Mouse (Mus musculus) testis, postnatal 14 days (tissue): ENCODE measurements around the gene Ppp1r2.

ENCODE experiments used
- DNase-seq: peaks from one replicate; pipeline ENCODE4 v3.0.0; 2021; ENCODE audit warnings: low spot score

Gene Ppp1r2

GRCm38 (mm10) chr16:31233541-31234339, 41.3 kb downstream of the Ppp1r2 start:
- peak; percentile 46 for DNase-seq

DNA sequence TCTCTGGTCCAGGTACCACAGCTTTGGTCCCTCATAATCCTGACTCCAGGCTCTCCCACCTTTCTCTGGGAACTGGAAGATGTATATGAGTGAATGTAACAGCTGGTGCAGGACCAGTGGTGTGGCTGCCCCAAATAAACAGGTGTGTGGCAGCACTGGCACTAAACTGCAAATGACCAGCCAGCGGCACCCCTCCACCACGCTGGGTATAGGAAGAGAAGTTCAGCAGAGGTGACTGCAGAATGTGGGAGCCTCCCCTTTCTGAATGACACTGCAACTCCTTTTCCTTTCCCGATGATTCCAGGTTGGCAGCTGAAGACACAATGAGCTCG, 41.9 kb downstream of the Ppp1r2 start:
- no peak for DNase-seq

DNA sequence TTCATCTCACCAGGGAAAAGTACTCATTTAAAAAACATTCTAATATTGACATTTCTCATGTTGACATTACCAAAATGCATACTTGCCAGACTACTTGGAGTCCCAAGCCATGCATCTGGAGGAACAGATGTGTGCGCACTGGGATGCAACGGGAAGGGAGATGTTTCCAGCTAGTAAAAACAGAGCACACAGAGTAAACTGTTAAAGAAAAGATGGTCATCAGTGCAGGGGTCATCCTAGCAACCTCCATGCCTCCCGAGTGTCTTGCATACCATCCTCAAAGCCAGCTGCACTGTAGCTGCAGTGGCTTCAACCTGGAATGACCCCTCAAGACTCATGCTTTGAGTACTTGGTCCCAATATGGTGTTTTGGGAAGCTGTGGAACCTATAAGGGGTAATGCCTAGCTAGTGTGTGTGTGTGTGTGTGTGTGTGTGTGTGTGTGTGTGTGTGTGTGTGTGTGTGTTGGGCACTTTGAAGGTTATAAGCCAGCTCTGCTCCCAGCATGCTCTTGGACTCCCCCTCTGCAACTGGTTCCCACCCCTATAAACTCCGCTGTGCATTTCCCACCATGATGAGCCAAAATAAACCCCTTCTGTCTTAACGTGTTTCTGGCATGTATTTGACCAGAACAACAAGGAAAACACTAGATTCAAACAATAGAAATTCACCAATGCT, 42.4 kb downstream of the Ppp1r2 start:
- no peak for DNase-seq

DNA sequence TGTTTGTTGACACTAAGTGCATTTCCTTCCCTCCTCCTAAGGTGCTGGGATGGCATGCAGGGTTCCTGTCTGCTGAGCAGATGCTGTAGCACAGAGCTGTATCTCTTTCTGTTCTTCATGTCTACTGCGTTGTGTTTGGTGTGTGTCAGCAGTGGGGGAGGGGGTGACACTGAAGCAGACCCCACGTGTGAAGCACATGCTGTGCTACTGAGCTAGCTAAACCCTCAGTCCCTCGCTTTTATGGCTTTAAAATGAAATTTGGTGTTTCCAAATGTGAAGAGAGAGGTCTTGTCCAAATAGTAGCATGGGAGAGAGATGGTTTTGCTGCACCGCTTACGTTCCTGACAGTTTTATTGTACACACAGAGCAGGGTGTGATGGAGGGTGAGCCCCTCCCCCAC, 43.5 kb downstream of the Ppp1r2 start:
- no peak for DNase-seq

DNA sequence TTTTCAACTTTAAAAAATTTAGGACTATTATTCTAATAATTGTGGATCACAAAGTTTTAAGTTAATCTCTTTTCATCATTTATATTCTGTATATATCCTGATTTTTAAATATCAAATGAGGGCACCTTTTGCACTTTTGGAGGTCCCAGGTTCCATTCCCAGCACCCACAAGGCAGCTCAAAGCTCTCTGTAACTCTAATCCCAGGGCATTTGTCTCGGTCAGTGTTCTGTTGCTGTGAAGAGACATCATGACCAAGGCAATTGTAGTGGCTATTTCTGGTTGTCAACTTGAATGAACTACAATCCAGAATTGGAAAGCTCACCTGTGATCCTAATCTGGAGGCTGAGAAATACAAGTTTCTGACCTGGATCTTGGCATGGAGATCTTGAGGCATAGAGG, 47.3 kb downstream of the Ppp1r2 start:
- no peak for DNase-seq

- DNase-seq: no peak
Observed at GRCm38 (mm10) chr16:31215271-31215670, 59.8 kb downstream of the Ppp1r2 start.

DNA sequence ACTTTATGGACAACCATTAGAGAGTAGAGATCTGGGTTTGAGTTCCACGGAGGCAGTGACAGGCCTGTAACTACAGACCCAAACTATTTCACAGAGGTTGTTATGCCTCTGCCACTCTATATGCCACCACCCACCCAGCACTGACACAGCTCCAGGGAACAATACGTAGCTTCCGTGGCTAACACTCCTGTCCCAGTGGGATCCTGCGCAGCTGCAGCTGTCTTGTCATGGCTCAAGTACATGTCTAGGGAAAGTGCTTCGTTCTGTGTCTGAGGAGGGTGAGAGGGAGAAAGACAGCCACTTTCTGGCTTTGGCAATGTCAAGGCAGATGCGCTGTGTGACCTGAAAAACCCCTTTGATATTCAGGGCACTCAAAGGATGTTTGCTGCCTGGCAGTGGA, 61.6 kb downstream of the Ppp1r2 start:
- no peak for DNase-seq

DNA sequence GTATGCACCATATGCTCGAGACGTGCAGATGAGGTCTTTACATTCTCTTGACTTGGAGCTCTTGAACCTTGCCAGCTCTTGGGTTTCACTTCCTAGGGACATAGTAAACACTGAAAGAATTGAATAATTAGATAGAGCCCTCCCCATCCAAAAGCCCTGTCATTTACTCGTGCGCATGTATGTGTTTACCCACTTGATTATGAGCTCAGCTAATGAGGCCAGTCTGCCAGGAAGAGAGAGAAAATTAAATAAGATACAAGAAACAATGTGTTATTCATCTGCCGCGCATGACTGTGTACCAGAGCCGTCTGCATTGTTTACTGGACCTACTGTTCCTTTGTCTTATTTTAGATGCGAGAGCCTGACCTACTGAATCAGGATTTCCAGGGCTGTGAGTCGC, 63.6 kb downstream of the Ppp1r2 start:
- DNase-seq: no peak

- no peak for DNase-seq
Observed at GRCm38 (mm10) chr16:31210453-31210852, 64.6 kb downstream of the Ppp1r2 start.

- no peak for DNase-seq
Observed at GRCm38 (mm10) chr16:31209911-31210310, 65.2 kb downstream of the Ppp1r2 start.

DNA sequence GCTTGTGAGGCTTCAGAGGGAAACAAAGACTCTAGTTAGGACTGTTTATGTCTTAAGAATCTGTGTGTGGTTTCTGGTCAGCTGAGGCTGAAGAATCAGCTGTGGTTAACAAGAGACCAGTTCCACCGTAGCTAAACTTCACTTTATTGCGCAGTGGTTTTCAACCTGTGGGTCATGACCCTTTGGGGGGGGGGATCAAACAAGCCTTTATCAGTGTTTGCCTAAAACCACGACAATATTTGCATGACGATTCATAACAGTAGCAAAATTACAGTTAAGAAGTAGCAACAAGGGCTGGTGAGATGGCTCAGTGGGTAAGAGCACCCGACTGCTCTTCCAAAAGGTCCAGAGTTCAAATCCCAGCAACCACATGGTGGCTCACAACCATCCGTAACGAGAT, 69.4 kb downstream of the Ppp1r2 start:
- DNase-seq: no peak

DNA sequence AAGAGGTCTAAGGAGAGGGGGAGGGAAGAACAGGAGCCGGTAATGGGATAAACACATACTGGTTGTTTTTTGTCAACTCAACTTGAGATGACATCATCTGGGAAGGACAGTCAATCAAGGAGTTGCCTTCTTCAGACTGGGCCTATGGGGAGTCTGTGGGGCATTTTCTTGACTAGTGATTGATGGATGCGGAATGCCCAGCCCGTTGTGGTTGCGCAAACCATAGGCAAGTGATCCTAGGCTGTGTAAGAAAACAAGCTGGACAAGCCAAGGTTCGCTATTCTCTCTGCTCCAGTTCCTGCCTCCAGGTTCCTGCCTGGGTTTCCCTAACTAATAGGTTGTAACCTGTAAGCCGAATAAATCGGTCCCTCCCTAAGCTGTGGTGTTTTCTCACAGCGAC, 69.9 kb downstream of the Ppp1r2 start:
- no peak for DNase-seq

GRCm38 (mm10) chr16:31204216-31204615, 70.9 kb downstream of the Ppp1r2 start:
- DNase-seq: no peak

DNA sequence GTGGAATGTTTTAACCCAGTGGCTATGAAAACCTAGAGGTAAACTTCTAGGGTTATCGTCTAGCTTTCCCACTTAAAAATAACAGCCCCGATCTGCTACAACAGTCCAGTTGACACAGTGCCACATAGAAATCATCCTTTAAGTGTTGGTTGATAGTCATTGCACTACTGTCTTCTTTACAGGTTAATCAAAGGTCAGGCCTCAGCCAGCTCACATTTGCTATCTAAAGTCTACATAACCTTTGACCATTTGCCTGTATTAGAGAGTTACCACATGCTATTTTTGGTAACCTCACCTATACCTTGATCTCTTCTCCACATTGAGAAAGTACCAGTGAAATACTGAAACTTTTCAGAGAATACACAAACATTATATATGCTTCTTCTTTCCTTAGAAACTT, 73.4 kb downstream of the Ppp1r2 start:
- no peak for DNase-seq
